Comparison of ENCODE assay signal across 10 mouse cellular contexts in genomic region chrX:103186431-103186786, GRCm38 (mm10). TPM values are rescaled to one million over a fixed set of nuclear protein-coding genes. Genes with fewer than 3 reads are reported as not detected.
DNase-seq lines count a peak whose midpoint lies in the region; ATAC-seq lines count a peak whose summit lies in the region.
"Had no signal": no experiment of that assay in that cellular context is flagged by ENCODE, and none has a peak within 500 bp of the region (broad histone marks: within the 10 kb centered on the region; RNA-seq: fewer than 3 reads in every experiment).

TSS of gene Nap1l2 (minus strand) at chrX:103186640.

- no peaks in the 10 kb centered on the region for H3K9me3 ChIP-seq in neural tube, embryonic 11.5 days (ENCODE audit: control insufficient read depth, low read length)
- no peaks in the 10 kb centered on the region for H3K9me3 ChIP-seq in liver, embryonic 13.5 days (replicated peaks)

- H3K27ac ChIP-seq in neural tube, embryonic 11.5 days (ENCODE audit: low read depth, low read length), result peak within 1 kb of the TSS; percentile 53; the same call in 1 of the 2 replicates
- no peak within 1 kb of the TSS for H3K27ac ChIP-seq in liver, embryonic 13.5 days

- WGBS in neural tube, embryonic 11.5 days, result 16% methylated on average over 11 of the region's 13 CpGs
- 24% methylated on average over 13 of the region's 13 CpGs for WGBS in liver, embryonic 13.5 days (ENCODE audit: insufficient replicate concordance)

- H3K4me1 ChIP-seq in neural tube, embryonic 11.5 days (ENCODE audit: control insufficient read depth, insufficient read depth, low read length), result no peaks in the 10 kb centered on the region
- no peaks in the 10 kb centered on the region for H3K4me1 ChIP-seq in liver, embryonic 13.5 days (replicated peaks)

- 0 out of 2 replicates have a peak, but pooled peaks cover 2% of the 10 kb centered on the region for H3K27me3 ChIP-seq in neural tube, embryonic 11.5 days (ENCODE audit: control insufficient read depth, insufficient read depth, low read length)
- peaks cover 24% of the 10 kb centered on the region for H3K27me3 ChIP-seq in liver, embryonic 13.5 days

- peak within 1 kb of the TSS; percentile 38 for H3K4me3 ChIP-seq in neural tube, embryonic 11.5 days (ENCODE audit: low read depth, low read length)
- 0 out of 2 replicates have a peak within 1 kb of the TSS, but pooled peaks have one; percentile 16 for H3K4me3 ChIP-seq in liver, embryonic 13.5 days (replicated peaks)

- H3K9ac ChIP-seq in neural tube, embryonic 11.5 days (ENCODE audit: low read length), result peak within 1 kb of the TSS; percentile 50
- H3K9ac ChIP-seq in liver, embryonic 13.5 days, result no peak within 1 kb of the TSS

- peak within 1 kb of the TSS; percentile 40 for H3K4me2 ChIP-seq in neural tube, embryonic 11.5 days (ENCODE audit: low read depth)
- peak within 1 kb of the TSS; percentile 36 for H3K4me2 ChIP-seq in liver, embryonic 13.5 days

- DNase-seq in neural tube, embryonic 11.5 days (ENCODE audit: low spot score), result no peak
- no peak for DNase-seq in neural tube, embryonic 10.5 days (ENCODE audit: extremely low spot score, low spot score)
- DNase-seq in embryo, embryonic 11 days, result peak; percentile 71
- DNase-seq in heart, adult 9 months (ENCODE audit: low spot score in 2 of 2), result peak; percentile 2 to 10
- peak; percentile 1 to 29 for DNase-seq in kidney, postnatal 25 days
- DNase-seq in liver, embryonic 13.5 days, result no peak
- DNase-seq in retina, postnatal 1 day, result peak; percentile 75
- no peak for DNase-seq in T-cell, adult 2 months (ENCODE audit: low spot score)

- ATAC-seq in neural tube, embryonic 11.5 days (ENCODE audit: insufficient read depth, low FRiP score, low TSS enrichment), result peak; percentile 86
- ATAC-seq in liver, embryonic 13.5 days (ENCODE audit: low read depth), result no peak
- ATAC-seq: Patski had no signal

- no peaks in the 10 kb centered on the region for H3K36me3 ChIP-seq in neural tube, embryonic 11.5 days (ENCODE audit: control insufficient read depth, insufficient read depth, low read length)
- no peaks in the 10 kb centered on the region for H3K36me3 ChIP-seq in liver, embryonic 13.5 days

RNA-seq across cellular contexts. Expression of gene Nap1l2, which starts in this region (rescaled TPM):
- 23.3 and 25.5 TPM in 2 replicates for polyA plus RNA-seq in neural tube, embryonic 11.5 days (2014; fragmentation: Nextera tagmentation; extraction: Ambion mirVana)
- 0.10 TPM in 1 of 2 replicates, not detected in the other for polyA plus RNA-seq in liver, embryonic 13.5 days (2015; fragmentation: Nextera tagmentation; extraction: Ambion mirVana)
- polyA plus RNA-seq: Patski; spleen, adult 2 months had no signal

Comparison
In these comparisons a context has a peak if more than half of its experiments do, and no peak if none do; other contexts are left out.
1. RNA of gene Nap1l2 (polyA plus RNA-seq): 23.3 to 25.5 TPM in neural tube, embryonic 11.5 days; 0.10 TPM in liver, embryonic 13.5 days; every median in the first group is over 10 times any median in the second.
2. DNase-seq: peak in embryo, embryonic 11 days (single experiment), heart, adult 9 months (2 of 2), kidney, postnatal 25 days (2 of 2) and retina, postnatal 1 day (single experiment); none in neural tube, embryonic 11.5 days (single experiment), neural tube, embryonic 10.5 days (single experiment), liver, embryonic 13.5 days (single experiment) and T-cell, adult 2 months (single experiment).